Mouse (Mus musculus): ENCODE results near the gene Fmo5. TPM values are rescaled to one million over a fixed set of nuclear protein-coding genes. Genes with fewer than 3 reads are reported as not detected.

Gene Fmo5
- polyA plus RNA-seq, 1 experiment from 2014 or later: 30.8 TPM

Other genes with a start within 250 kb of the Fmo5 start
- gene Olfr1402, start 206.8 kb upstream of the Fmo5 start, polyA plus RNA-seq (2015; fragmentation: Nextera tagmentation; extraction: Ambion mirVana): not detected in 2 replicates
- 19.6 and 20.5 TPM in 2 replicates for gene Chd1l, start 18.6 kb upstream of the Fmo5 start, polyA plus RNA-seq (2015; fragmentation: Nextera tagmentation; extraction: Ambion mirVana)
- 6.7 and 6.8 TPM in 2 replicates for gene Prkab2, start 29.4 kb downstream of the Fmo5 start, polyA plus RNA-seq (2015; fragmentation: Nextera tagmentation; extraction: Ambion mirVana)
- gene Gm17651, start 45.9 kb downstream of the Fmo5 start, polyA plus RNA-seq (2015; fragmentation: Nextera tagmentation; extraction: Ambion mirVana): not detected in 2 replicates